Mouse (Mus musculus) E14TG2a.4 (cell line): ENCODE results near the gene Ttc30a1.
"Not testable (repeated sequence)": the region's sequence is repeated elsewhere in the genome, so short reads cannot be mapped to it uniquely, and the experiment has no call there.

ENCODE experiments used
- H3K27me3 ChIP-seq: 2 replicates; pipeline ENCODE4 v1.6.1; 2014; ENCODE audit warnings: low read length, control low read depth; ENCODE audit not compliant: insufficient read depth
- H3K36me3 ChIP-seq: 2 replicates; pipeline ENCODE4 v1.6.1; 2014; ENCODE audit warnings: low read length, control low read depth; ENCODE audit not compliant: insufficient read depth
- H3K4me1 ChIP-seq: replicated peaks from 2 replicates; pipeline ENCODE4 v1.6.1; 2014; ENCODE audit warnings: low read depth, low read length, control low read depth
- H3K4me3 ChIP-seq: replicated peaks from 2 replicates; pipeline ENCODE4 v1.5.1; 2014; ENCODE audit warnings: mild to moderate bottlenecking, low read length
- H3K9me3 ChIP-seq: 2 replicates; pipeline ENCODE4 v1.6.1; 2014; ENCODE audit warnings: low read length, control low read depth
- CTCF ChIP-seq: conservative IDR thresholded peaks from 2 replicates; pipeline ENCODE4 v1.5.1; 2014; ENCODE audit warnings: low read length
- NANOG ChIP-seq: IDR thresholded peaks from 2 replicates; pipeline ENCODE4 v1.6.1; 2014; ENCODE audit warnings: borderline replicate concordance, low read length, mixed read lengths
- POU5F1 ChIP-seq: IDR thresholded peaks from 2 replicates; pipeline ENCODE4 v1.6.1; 2014; ENCODE audit warnings: low read length, borderline replicate concordance

The Ttc30a1 gene

DNA sequence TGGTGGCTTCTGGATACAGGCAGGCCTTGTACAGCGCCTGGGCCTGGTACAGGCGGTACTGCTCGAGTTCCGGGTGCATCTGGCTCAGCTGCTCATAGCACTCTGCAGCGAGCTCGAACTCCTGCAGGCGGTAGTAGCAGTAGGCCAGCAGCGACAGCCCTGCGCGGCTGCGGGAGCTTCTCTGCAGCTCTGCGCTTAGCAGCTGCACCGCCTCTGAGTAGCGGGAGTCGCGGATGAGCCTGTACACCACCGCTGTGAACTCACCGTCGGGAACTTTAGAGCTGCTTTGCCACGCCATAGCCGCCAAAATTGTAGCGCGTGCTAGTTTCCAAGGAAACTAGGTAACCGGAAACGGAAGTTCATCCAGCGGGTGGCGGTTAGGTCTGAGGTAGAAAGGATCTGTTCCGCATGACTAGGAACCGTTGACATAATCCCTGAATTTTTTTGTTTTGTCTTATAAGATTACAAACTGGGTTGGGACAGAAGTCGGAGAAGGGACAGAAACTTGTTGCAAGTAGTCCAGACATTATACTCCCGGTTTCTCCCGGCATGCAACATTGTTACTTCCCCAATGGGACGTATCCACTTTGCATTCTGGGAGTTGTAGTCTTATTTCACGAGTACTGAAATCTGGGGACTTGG is at the start of gene Ttc30a1:
Ttc30a1 (minus strand) TSS at position 528 of the 642 bp plus-strand sequence.
- peak within 1 kb of the TSS; percentile 74 for H3K4me3 ChIP-seq
- H3K4me1 ChIP-seq: peaks cover 12% of the 10 kb centered on the region
- H3K36me3 ChIP-seq, H3K9me3 ChIP-seq, H3K27me3 ChIP-seq: not testable (repeated sequence)

DNA sequence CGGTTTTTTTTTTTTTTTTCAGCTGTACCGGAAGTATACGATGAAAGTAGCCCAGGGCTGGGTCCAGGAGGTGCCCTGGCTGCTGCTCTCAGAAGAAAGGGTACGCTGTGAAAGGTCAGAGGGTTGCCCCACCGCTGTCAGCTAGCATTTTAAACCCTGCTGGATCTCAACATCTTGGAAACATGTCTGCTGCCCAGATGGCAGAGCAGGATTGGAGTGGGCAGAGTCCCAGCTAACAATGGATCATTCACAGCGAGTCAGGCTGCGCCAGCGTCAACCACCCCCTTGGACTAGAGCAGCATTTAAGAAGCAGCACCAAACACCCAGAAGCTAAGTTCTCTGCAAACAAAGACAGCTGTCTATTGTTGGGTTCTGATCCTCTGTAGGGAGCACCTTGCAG is 48.3 kb upstream of the Ttc30a1 start:
- peaks cover 18% of the 10 kb centered on the region for H3K4me1 ChIP-seq
- TF ChIP-seq POU5F1 (no peak), NANOG (no peak)
- H3K9me3 ChIP-seq: no peaks in the 10 kb centered on the region
- H3K36me3 ChIP-seq: no peaks in the 10 kb centered on the region
- H3K27me3 ChIP-seq: peaks cover 3% of the 10 kb centered on the region; the same call in 1 of the 2 replicates
- H3K4me3 ChIP-seq: no peak overlapping the region

GRCm38 (mm10) chr2:76029081-76029901 is 47.5 kb upstream of the Ttc30a1 start:
- Histone ChIP-seq H3K36me3 (no peaks in the 10 kb centered on the region), H3K27me3 (peaks cover 3% of the 10 kb centered on the region; the same call in 1 of the 2 replicates), H3K4me1 (peaks cover 18% of the 10 kb centered on the region), H3K4me3 (no peak overlapping the region), H3K9me3 (no peaks in the 10 kb centered on the region)
- TF ChIP-seq POU5F1 (no peak), CTCF (no peak), NANOG (no peak)

- H3K27me3 ChIP-seq: no peaks in the 10 kb centered on the region
- H3K36me3 ChIP-seq: no peaks in the 10 kb centered on the region
- no peak for TF ChIP-seq POU5F1
- no peak for TF ChIP-seq NANOG
- no peak for TF ChIP-seq CTCF
- H3K4me1 ChIP-seq: peaks cover 24% of the 10 kb centered on the region
- no peak overlapping the region for H3K4me3 ChIP-seq
- no peaks in the 10 kb centered on the region for H3K9me3 ChIP-seq
These were observed 35.1 kb upstream of the Ttc30a1 start for GRCm38 (mm10) chr2:76016890-76017289.

- TF ChIP-seq NANOG (no peak), POU5F1 (no peak), CTCF (no peak)
- Histone ChIP-seq H3K36me3 (no peaks in the 10 kb centered on the region), H3K27me3 (0 out of 2 replicates have a peak, but pooled peaks cover 3% of the 10 kb centered on the region), H3K4me3 (no peak overlapping the region), H3K4me1 (peaks cover 23% of the 10 kb centered on the region), H3K9me3 (no peaks in the 10 kb centered on the region)
These were observed 34.4 kb upstream of the Ttc30a1 start for GRCm38 (mm10) chr2:76016136-76016535.

- peaks cover 18% of the 10 kb centered on the region for H3K4me1 ChIP-seq
- no peaks in the 10 kb centered on the region for H3K36me3 ChIP-seq
- TF ChIP-seq CTCF (no peak), POU5F1 (no peak), NANOG (no peak)
- H3K9me3 ChIP-seq: no peaks in the 10 kb centered on the region
- no peak overlapping the region for H3K4me3 ChIP-seq
- H3K27me3 ChIP-seq: 0 out of 2 replicates have a peak, but pooled peaks cover 3% of the 10 kb centered on the region
These were observed 33.7 kb upstream of the Ttc30a1 start for GRCm38 (mm10) chr2:76015460-76015859.

- no peak for TF ChIP-seq NANOG
- TF ChIP-seq POU5F1: no peak
- no peak for TF ChIP-seq CTCF
- Histone ChIP-seq H3K27me3 (0 out of 2 replicates have a peak, but pooled peaks cover 3% of the 10 kb centered on the region), H3K4me3 (no peak overlapping the region), H3K9me3 (no peaks in the 10 kb centered on the region), H3K4me1 (peaks cover 18% of the 10 kb centered on the region), H3K36me3 (no peaks in the 10 kb centered on the region)
These were observed 32.9 kb upstream of the Ttc30a1 start for GRCm38 (mm10) chr2:76014659-76015058.

GRCm38 (mm10) chr2:76006194-76006593 is 24.4 kb upstream of the Ttc30a1 start:
- TF ChIP-seq CTCF (no peak), POU5F1 (no peak)
- Histone ChIP-seq H3K9me3 (no peaks in the 10 kb centered on the region), H3K27me3 (no peaks in the 10 kb centered on the region), H3K36me3 (no peaks in the 10 kb centered on the region), H3K4me3 (no peak overlapping the region), H3K4me1 (peaks cover 19% of the 10 kb centered on the region)

DNA sequence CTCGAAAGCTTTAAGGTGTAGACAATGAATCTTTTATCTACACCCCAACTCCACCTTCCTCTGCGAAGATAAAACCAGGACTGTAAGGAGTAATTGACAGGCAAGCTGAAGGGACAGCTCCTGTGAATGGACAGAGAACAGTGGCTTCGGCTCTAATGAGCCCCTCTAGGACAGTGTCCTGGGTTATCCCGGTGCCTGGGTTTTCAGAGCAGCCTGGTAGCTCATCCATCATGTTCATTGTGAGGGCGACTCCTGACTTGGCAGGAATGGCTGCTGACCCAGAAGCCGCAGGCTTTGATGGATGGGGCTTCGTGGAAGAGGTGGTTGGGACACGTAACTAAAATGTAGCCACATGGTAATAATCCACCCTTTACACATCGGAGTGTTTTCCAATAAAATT is 21.1 kb upstream of the Ttc30a1 start:
- no peaks in the 10 kb centered on the region; the same call in 1 of the 2 replicates for H3K27me3 ChIP-seq
- H3K9me3 ChIP-seq: no peaks in the 10 kb centered on the region
- no peaks in the 10 kb centered on the region for H3K36me3 ChIP-seq
- TF ChIP-seq POU5F1 (no peak), CTCF (no peak), NANOG (no peak)
- H3K4me1 ChIP-seq: peaks cover 29% of the 10 kb centered on the region
- no peak overlapping the region for H3K4me3 ChIP-seq
